Mouse (Mus musculus) gonadal fat pad, adult 2 months (tissue): ENCODE results near the gene Tbc1d9. TPM values are rescaled to one million over a fixed set of nuclear protein-coding genes. Genes with fewer than 3 reads are reported as not detected.

ENCODE experiments used
- polyA plus RNA-seq: library from polyadenylated mRNA; depleted of rRNA; stranded (reverse); fragments of >200 nt; gene quantifications from 2 replicates; pipeline ENCODE4 v1.2.3, GENCODE M21; 2012; rRNA removed

Gene Tbc1d9
- polyA plus RNA-seq, 1 experiment, result 27.1 TPM

Other genes with a start within 250 kb of the Tbc1d9 start
- 4.8 and 5.6 TPM in 2 replicates for gene Gm10645, start 818 bp downstream of the Tbc1d9 start, polyA plus RNA-seq
- 0.25 and 0.59 TPM in 2 replicates for gene Ucp1, start 125.0 kb downstream of the Tbc1d9 start, polyA plus RNA-seq
- 6.4 and 7.4 TPM in 2 replicates for gene Elmod2, start 167.1 kb downstream of the Tbc1d9 start, polyA plus RNA-seq
- not detected in 2 replicates for gene Mgat4d, start 183.1 kb downstream of the Tbc1d9 start, polyA plus RNA-seq
- gene Clgn, start 224.5 kb downstream of the Tbc1d9 start, polyA plus RNA-seq, result 0.15 and 0.42 TPM in 2 replicates